Comparison of ENCODE assay signal across 15 mouse cellular contexts in genomic region chr16:31538606-31539005, GRCm38 (mm10).
A peak's percentile ranks its signal among the peaks of the same experiment; 100 is the strongest.
DNase-seq lines count a peak whose midpoint lies in the region; ATAC-seq lines count a peak whose summit lies in the region.
"Had no signal": no experiment of that assay in that cellular context is flagged by ENCODE, and none has a peak within 500 bp of the region (broad histone marks: within the 10 kb centered on the region; RNA-seq: fewer than 3 reads in every experiment).

No protein-coding gene starts in this region.

- H3K4me1 ChIP-seq in intestine, embryonic 16.5 days (ENCODE audit: control insufficient read depth, insufficient read depth, low read length): peaks cover 3% of the 10 kb centered on the region; the same call in 1 of the 2 replicates

- no peaks in the 10 kb centered on the region for H3K9me3 ChIP-seq in intestine, embryonic 16.5 days (ENCODE audit: control insufficient read depth, low read length)
- H3K9me3 ChIP-seq: embryonic facial prominence, embryonic 12.5 days; stomach, embryonic 15.5 days had no signal

- WGBS in intestine, embryonic 16.5 days: 82% methylated on average over 3 of the region's 3 CpGs

- H3K4me2 ChIP-seq in intestine, embryonic 16.5 days (ENCODE audit: low read depth, low read length): no peak overlapping the region
- H3K4me2 ChIP-seq: embryonic facial prominence, embryonic 12.5 days; stomach, embryonic 15.5 days had no signal

- H3K4me3 ChIP-seq in intestine, embryonic 16.5 days (ENCODE audit: low read length): no peak overlapping the region
- H3K4me3 ChIP-seq: embryonic facial prominence, embryonic 12.5 days; stomach, embryonic 15.5 days had no signal

- no peak overlapping the region for H3K9ac ChIP-seq in intestine, embryonic 16.5 days (ENCODE audit: low read depth, low read length)
- H3K9ac ChIP-seq: embryonic facial prominence, embryonic 12.5 days; liver, embryonic 14.5 days; stomach, embryonic 15.5 days had no signal

- ATAC-seq in intestine, embryonic 16.5 days: no peak
- ATAC-seq: activated CD4-positive, CD25-positive, alpha-beta regulatory T cell, adult 4 months; Patski had no signal

- no peak overlapping the region for H3K27ac ChIP-seq in intestine, embryonic 16.5 days (ENCODE audit: low read length)
- H3K27ac ChIP-seq: embryonic facial prominence, embryonic 12.5 days; liver, embryonic 14.5 days; stomach, embryonic 15.5 days had no signal

- DNase-seq in heart, adult 11 months: peak; percentile 91
- DNase-seq in heart, adult 18-20 months: no peak
- DNase-seq in 416B (ENCODE audit: low read depth): peak; percentile 12
- peak; percentile 79 for DNase-seq in adrenal gland, postnatal 10 days
- DNase-seq in gonadal fat pad, adult 2 months (ENCODE audit: low read depth): peak; percentile 61
- DNase-seq in cerebellum, postnatal 10 days: no peak
- DNase-seq: cerebellum, adult 18-20 months; midbrain, embryonic 14.5 days; thymus, postnatal 14 days had no signal

- H3K36me3 ChIP-seq in intestine, embryonic 16.5 days (ENCODE audit: control insufficient read depth, insufficient read depth, low read length): no peaks in the 10 kb centered on the region
- H3K36me3 ChIP-seq: embryonic facial prominence, embryonic 12.5 days; stomach, embryonic 15.5 days had no signal

- no peaks in the 10 kb centered on the region for H3K27me3 ChIP-seq in intestine, embryonic 16.5 days (replicated peaks; ENCODE audit: control insufficient read depth, insufficient read depth, low read length)
- H3K27me3 ChIP-seq: embryonic facial prominence, embryonic 12.5 days; Patski; stomach, embryonic 15.5 days had no signal

Comparison
In these comparisons a context has a peak if more than half of its experiments do, and no peak if none do; other contexts are left out.
1. DNase-seq: peak in heart, adult 11 months (single experiment), 416B (single experiment), adrenal gland, postnatal 10 days (single experiment) and gonadal fat pad, adult 2 months (single experiment); none in heart, adult 18-20 months (0 of 2) and cerebellum, postnatal 10 days (0 of 2).